Mouse (Mus musculus): Measurements from ENCODE around the gene Tnip1. TPM values are rescaled to one million over a fixed set of nuclear protein-coding genes. Genes with fewer than 3 reads are reported as not detected.

Tnip1 gene
- polyA plus RNA-seq, 1 experiment from 2014 or later = 17.6 TPM

- Histone ChIP-seq H3K4me3 (ENCODE audit: low read depth, low read length) (no peak overlapping the region), H3K27me3 (replicated peaks; ENCODE audit: insufficient read depth, low read length) (no peaks in the 10 kb centered on the region), H3K36me3 (ENCODE audit: insufficient read depth, low read length) (peaks cover 31% of the 10 kb centered on the region), H3K4me1 (ENCODE audit: insufficient read depth, low read depth, low read length) (peaks cover 3% of the 10 kb centered on the region; the same call in 1 of the 2 replicates), H3K27ac (ENCODE audit: low read length) (no peak overlapping the region), H3K9me3 (ENCODE audit: low read length) (no peaks in the 10 kb centered on the region), H3K4me2 (replicated peaks; ENCODE audit: low read depth, low read length) (peak overlapping the region; percentile 69), H3K9ac (replicated peaks; ENCODE audit: low read depth) (no peak overlapping the region)
- WGBS = 44% methylated on average over 4 of the region's 4 CpGs
- TF ChIP-seq CTCF (IDR thresholded peaks at IDR 0.05) (no peak), EP300 (IDR thresholded peaks at IDR 0.05) (no peak)
- DNase-seq (ENCODE audit: low spot score) (peak; percentile 28), ATAC-seq (no peak)
Observed at GRCm38 (mm10) chr11:54905931-54906330, 56.8 kb downstream of the Tnip1 start.

- no peak overlapping the region for H3K9ac ChIP-seq (replicated peaks; ENCODE audit: low read depth)
- TF ChIP-seq CTCF (IDR thresholded peaks at IDR 0.05) = no peak
- TF ChIP-seq EP300 (IDR thresholded peaks at IDR 0.05) = no peak
Observed at GRCm38 (mm10) chr11:54905086-54905485, 57.6 kb downstream of the Tnip1 start.

DNA sequence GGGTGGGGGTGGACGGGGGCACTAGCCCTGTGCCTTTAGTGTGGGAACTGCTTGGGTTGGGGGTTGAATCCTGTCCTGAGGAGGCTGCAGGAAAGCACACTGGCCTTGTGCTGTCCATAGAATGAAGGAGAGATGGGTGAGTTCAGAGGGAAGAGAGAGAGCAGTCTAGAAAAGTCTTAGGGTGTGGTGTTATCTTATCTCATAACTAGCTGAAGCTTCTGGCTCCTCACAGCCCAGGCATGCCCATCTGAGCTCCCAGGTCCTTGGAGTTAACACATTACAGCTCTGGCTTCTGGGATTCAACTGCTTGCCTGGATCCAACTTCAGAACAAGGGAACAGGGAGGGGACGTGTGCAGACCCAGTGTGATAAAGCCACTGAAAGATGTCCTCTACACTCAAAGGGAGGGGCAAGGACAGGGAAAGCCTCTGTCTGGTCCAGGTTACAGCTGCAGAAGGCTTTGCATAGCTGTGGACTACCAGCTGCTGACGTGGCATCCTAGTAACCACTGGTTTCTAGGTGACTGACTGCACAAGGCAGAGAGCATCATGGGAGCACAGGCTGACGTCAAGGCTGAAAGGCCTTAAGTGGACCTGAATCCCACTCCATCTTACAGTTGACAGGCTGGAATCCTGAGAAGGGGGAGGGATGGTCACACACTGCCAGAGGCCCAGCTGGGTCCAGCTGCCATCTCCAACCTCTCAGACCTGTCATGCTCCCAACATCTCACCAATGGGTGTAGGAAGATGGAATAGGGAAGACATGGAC lies 58.6 kb downstream of the Tnip1 start:
- Histone ChIP-seq H3K9ac (replicated peaks; ENCODE audit: low read depth) (no peak overlapping the region), H3K27ac (ENCODE audit: low read length) (peak overlapping the region; percentile 76; the same call in 1 of the 2 replicates), H3K4me3 (ENCODE audit: low read depth, low read length) (peak overlapping the region; percentile 53), H3K36me3 (ENCODE audit: insufficient read depth, low read length) (peaks cover 13% of the 10 kb centered on the region), H3K27me3 (replicated peaks; ENCODE audit: insufficient read depth, low read length) (no peaks in the 10 kb centered on the region), H3K9me3 (ENCODE audit: low read length) (no peaks in the 10 kb centered on the region), H3K4me1 (ENCODE audit: insufficient read depth, low read depth, low read length) (peaks cover 3% of the 10 kb centered on the region; the same call in 1 of the 2 replicates), H3K4me2 (replicated peaks; ENCODE audit: low read depth, low read length) (peak overlapping the region; percentile 69)
- WGBS = 36% methylated on average over 4 of the region's 4 CpGs
- peak; percentile 92 for DNase-seq (ENCODE audit: low spot score)
- TF ChIP-seq EP300 (IDR thresholded peaks at IDR 0.05) = peak; percentile 50; the same call in 1 of the 2 replicates
- TF ChIP-seq CTCF (IDR thresholded peaks at IDR 0.05) = no peak
- ATAC-seq = peak; percentile 78

More at GRCm38 (mm10) chr11:54905086-54905485, 57.6 kb downstream of the Tnip1 start:
- DNase-seq (ENCODE audit: low spot score) (no peak), ATAC-seq (no peak)
- no peaks in the 10 kb centered on the region for H3K27me3 ChIP-seq (replicated peaks; ENCODE audit: insufficient read depth, low read length)
- peak overlapping the region; percentile 69 for H3K4me2 ChIP-seq (replicated peaks; ENCODE audit: low read depth, low read length)
- peaks cover 3% of the 10 kb centered on the region; the same call in 1 of the 2 replicates for H3K4me1 ChIP-seq (ENCODE audit: insufficient read depth, low read depth, low read length)
- no peak overlapping the region for H3K4me3 ChIP-seq (ENCODE audit: low read depth, low read length)
- H3K9me3 ChIP-seq (ENCODE audit: low read length) = no peaks in the 10 kb centered on the region
- H3K36me3 ChIP-seq (ENCODE audit: insufficient read depth, low read length) = peaks cover 23% of the 10 kb centered on the region
- WGBS = 83% methylated on average over 3 of the region's 3 CpGs
- no peak overlapping the region for H3K27ac ChIP-seq (ENCODE audit: low read length)

GRCm38 (mm10) chr11:54903339-54903738 lies 59.4 kb downstream of the Tnip1 start:
- H3K36me3 ChIP-seq (ENCODE audit: insufficient read depth, low read length) = peaks cover 5% of the 10 kb centered on the region
- peak overlapping the region; percentile 76 for H3K27ac ChIP-seq (ENCODE audit: low read length)
- 51% methylated on average over 5 of the region's 5 CpGs for WGBS
- peaks cover 3% of the 10 kb centered on the region; the same call in 1 of the 2 replicates for H3K4me1 ChIP-seq (ENCODE audit: insufficient read depth, low read depth, low read length)
- H3K9me3 ChIP-seq (ENCODE audit: low read length) = no peaks in the 10 kb centered on the region
- H3K27me3 ChIP-seq (replicated peaks; ENCODE audit: insufficient read depth, low read length) = no peaks in the 10 kb centered on the region
- H3K4me2 ChIP-seq (replicated peaks; ENCODE audit: low read depth, low read length) = peak overlapping the region; percentile 69
- H3K9ac ChIP-seq (replicated peaks; ENCODE audit: low read depth) = peak overlapping the region; percentile 56
- TF ChIP-seq EP300 (IDR thresholded peaks at IDR 0.05) = no peak
- TF ChIP-seq CTCF (IDR thresholded peaks at IDR 0.05) = no peak
- no peak for ATAC-seq
- DNase-seq (ENCODE audit: low spot score) = no peak
- H3K4me3 ChIP-seq (ENCODE audit: low read depth, low read length) = peak overlapping the region; percentile 53

DNA sequence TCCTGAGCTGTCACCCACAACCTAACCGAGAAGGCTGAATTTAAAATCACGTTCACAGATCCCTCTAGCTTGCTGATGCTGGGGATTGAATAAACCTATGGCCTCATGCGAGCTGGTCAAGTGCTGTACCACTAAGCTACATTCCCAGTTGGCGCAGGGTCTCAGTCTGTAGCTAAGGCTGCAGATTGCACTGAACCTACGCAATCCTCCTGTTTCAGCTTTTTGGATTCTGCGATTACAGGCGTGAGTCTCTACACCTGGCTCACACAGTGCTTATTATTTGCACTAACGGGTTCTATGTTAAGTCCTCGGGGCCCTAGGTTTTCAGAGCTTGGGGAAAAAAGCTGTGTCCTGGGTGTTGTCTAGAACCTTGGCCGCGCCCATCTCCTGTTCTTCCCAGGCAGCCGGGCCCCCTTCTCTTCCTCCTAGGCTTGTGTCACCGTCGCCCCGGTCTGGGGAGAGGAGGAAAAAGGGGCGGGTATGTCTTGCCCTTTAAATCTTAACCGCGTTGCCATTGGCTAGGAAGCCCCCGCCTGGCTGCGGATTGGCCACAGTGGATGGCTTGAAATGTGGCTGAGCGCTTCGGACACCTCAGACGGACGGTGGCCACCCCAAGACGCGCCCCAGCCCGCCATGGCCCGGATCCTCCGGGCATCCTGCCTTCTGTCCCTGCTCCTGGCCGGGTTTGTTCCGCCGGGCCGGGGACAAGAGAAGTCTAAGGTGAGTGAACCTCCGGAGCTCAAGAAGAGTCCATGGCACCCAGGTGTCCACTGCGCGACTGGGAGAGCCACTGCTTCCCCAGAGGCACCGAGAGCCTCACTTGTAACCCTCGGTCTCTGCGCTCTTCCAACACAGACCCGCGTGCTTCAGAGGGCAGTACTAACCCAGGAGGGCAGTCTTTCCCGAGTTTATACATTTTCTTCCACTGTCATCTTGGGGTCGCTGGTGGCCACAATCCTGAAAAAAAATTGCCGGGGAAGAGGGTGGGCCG lies 60.1 kb downstream of the Tnip1 start, which contains the start of gene Gpx3:
Gene Gpx3, plus strand, starts transcription at position 121 of the 991 bp plus-strand sequence.
- H3K4me1 ChIP-seq (ENCODE audit: insufficient read depth, low read depth, low read length) = peaks cover 3% of the 10 kb centered on the region; the same call in 1 of the 2 replicates
- peak within 1 kb of the TSS; percentile 56 for H3K9ac ChIP-seq (replicated peaks; ENCODE audit: low read depth)
- no peaks in the 10 kb centered on the region for H3K9me3 ChIP-seq (ENCODE audit: low read length)
- DNase-seq (ENCODE audit: low spot score) (peak; percentile 93), ATAC-seq (peak; percentile 85)
- H3K27me3 ChIP-seq (replicated peaks; ENCODE audit: insufficient read depth, low read length) = no peaks in the 10 kb centered on the region
- no peaks in the 10 kb centered on the region for H3K36me3 ChIP-seq (ENCODE audit: insufficient read depth, low read length)
- peak within 1 kb of the TSS; percentile 69 for H3K4me2 ChIP-seq (replicated peaks; ENCODE audit: low read depth, low read length)
- 13% methylated on average over 44 of the region's 45 CpGs for WGBS
- H3K4me3 ChIP-seq (ENCODE audit: low read depth, low read length) = peak within 1 kb of the TSS; percentile 53
- TF ChIP-seq EP300 (IDR thresholded peaks at IDR 0.05) (no peak), CTCF (IDR thresholded peaks at IDR 0.05) (no peak)
- peak within 1 kb of the TSS; percentile 76 for H3K27ac ChIP-seq (ENCODE audit: low read length)

DNA sequence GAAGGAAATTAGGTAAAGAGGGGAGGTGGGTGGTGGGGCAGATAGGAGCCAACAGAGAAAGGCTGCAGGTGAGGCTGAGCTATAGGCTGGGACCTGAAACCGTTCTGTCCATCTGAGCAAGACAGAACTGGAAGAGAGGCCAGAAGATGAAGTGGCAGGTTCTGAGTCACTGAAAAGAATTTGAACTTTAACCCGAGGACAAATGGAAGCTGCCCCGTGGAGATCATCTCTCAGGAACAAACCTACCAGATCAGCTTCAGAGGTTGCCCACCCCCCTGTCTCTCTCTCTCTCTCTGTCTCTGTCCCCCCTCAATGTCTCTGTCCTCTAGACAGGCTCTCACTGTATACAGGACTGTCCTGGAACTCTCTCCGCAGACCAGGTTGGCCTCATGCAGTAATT lies 63.1 kb downstream of the Tnip1 start:
- Histone ChIP-seq H3K4me2 (replicated peaks; ENCODE audit: low read depth, low read length) (no peak overlapping the region), H3K9me3 (ENCODE audit: low read length) (no peaks in the 10 kb centered on the region), H3K9ac (replicated peaks; ENCODE audit: low read depth) (no peak overlapping the region), H3K27me3 (replicated peaks; ENCODE audit: insufficient read depth, low read length) (no peaks in the 10 kb centered on the region), H3K4me3 (ENCODE audit: low read depth, low read length) (no peak overlapping the region), H3K27ac (ENCODE audit: low read length) (no peak overlapping the region), H3K4me1 (ENCODE audit: insufficient read depth, low read depth, low read length) (no peaks in the 10 kb centered on the region), H3K36me3 (ENCODE audit: insufficient read depth, low read length) (no peaks in the 10 kb centered on the region)
- DNase-seq (ENCODE audit: low spot score) (no peak), ATAC-seq (no peak)
- 62% methylated on average over 4 of the region's 4 CpGs for WGBS
- TF ChIP-seq EP300 (IDR thresholded peaks at IDR 0.05) (no peak), CTCF (IDR thresholded peaks at IDR 0.05) (no peak)

Data from lung, postnatal 0 days (tissue).